Mouse (Mus musculus): Measurements from ENCODE around the gene Slc2a2. TPM values are rescaled to one million over a fixed set of nuclear protein-coding genes. Genes with fewer than 3 reads are reported as not detected.

The Slc2a2 gene
- polyA plus RNA-seq, 1 experiment from 2014 or later, result 0.04 TPM

DNA sequence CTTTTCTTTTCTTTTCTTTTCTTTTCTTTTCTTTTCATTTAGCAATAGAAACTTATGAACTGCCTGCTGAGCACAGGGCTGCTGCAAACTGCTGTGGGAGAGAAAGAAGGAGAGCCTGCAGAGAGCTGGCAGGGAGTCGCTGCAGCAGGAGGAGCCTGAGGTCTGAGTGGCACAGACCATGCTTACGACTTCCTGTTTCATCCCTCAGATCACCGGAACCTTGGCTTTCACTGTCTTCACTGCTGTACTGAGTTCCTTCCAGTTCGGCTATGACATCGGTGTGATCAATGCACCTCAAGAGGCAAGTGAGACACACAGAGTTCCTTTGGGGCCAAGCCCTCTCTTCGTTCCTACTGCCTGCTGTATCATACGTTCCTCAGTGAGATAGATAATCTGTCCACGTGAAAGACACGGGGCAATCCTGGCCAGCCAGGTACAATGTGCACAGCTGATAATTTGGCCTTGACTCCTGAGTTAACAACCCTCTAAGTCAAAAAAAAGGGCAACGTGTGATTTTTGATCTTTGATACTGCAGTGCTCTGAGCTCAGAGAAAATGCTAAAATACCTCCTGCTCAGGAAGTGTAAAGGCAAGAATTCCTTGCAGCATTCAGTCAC is 7.9 kb downstream of the Slc2a2 start:
- no peaks in the 10 kb centered on the region for H3K27me3 ChIP-seq
- H3K9ac ChIP-seq, result no peak overlapping the region
- H3K4me3 ChIP-seq, result no peak overlapping the region
- H3K27ac ChIP-seq, result no peak overlapping the region
- whole genome bisulfite sequencing, result 74% methylated on average over 10 of the region's 10 CpGs
- no peaks in the 10 kb centered on the region for H3K36me3 ChIP-seq
- no peak for ATAC-seq (ENCODE audit: low FRiP score)
- H3K4me2 ChIP-seq, result no peak overlapping the region
- no peaks in the 10 kb centered on the region for H3K4me1 ChIP-seq (replicated peaks)
- no peaks in the 10 kb centered on the region for H3K9me3 ChIP-seq

GRCm38 (mm10) chr3:28706736-28707135 is 9.0 kb downstream of the Slc2a2 start:
- Histone ChIP-seq H3K9ac (no peak overlapping the region), H3K27me3 (no peaks in the 10 kb centered on the region), H3K4me1 (replicated peaks) (no peaks in the 10 kb centered on the region), H3K4me2 (no peak overlapping the region), H3K27ac (no peak overlapping the region), H3K4me3 (no peak overlapping the region), H3K9me3 (no peaks in the 10 kb centered on the region), H3K36me3 (no peaks in the 10 kb centered on the region)
- WGBS, result 84% methylated on average over 4 of the region's 4 CpGs
- ATAC-seq (ENCODE audit: low FRiP score), result no peak

GRCm38 (mm10) chr3:28709740-28710139 is 12.0 kb downstream of the Slc2a2 start:
- Histone ChIP-seq H3K4me1 (replicated peaks) (no peaks in the 10 kb centered on the region), H3K4me2 (no peak overlapping the region), H3K9ac (no peak overlapping the region), H3K36me3 (no peaks in the 10 kb centered on the region), H3K9me3 (no peaks in the 10 kb centered on the region), H3K27me3 (no peaks in the 10 kb centered on the region), H3K27ac (no peak overlapping the region), H3K4me3 (no peak overlapping the region)
- 71% methylated on average over 1 of the region's 1 CpGs for WGBS
- no peak for ATAC-seq (ENCODE audit: low FRiP score)

DNA sequence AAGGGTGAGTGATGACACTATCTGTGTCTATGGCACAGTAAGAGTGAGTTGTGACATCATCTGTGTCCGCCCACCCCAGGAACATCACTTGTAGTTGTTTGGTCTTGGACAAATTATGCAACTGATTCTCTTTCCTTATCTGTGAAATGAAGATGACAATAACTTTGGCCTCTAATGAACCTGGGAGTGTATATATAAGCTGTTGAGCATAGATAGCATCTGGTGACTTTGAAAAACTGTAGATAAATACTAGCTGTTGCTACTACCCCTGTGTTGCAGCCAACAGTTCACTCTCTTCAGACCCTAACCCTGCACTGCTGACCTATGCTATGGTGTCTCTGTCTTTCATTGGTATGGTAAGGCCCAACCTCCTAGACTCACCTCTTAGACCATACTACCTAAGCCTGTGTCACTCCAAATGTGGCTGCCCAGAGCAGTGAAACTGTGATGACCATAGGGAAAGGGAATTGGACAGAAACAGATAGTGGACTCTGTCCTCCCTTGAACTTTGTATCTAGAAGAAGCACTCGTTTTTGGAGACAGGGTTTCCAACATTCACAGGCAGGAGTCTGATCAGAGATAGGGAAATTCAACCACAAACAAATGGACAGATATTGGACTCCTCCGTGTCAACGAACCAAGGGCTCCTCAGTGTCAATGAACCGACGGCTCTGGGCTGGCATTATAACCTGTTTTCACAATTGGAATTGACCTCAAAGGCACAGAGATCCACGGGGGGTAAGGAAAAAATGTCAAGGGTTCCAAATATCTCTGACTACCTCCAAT is 16.4 kb downstream of the Slc2a2 start:
- Histone ChIP-seq H3K27me3 (no peaks in the 10 kb centered on the region), H3K4me2 (no peak overlapping the region), H3K36me3 (no peaks in the 10 kb centered on the region), H3K9me3 (no peaks in the 10 kb centered on the region), H3K4me3 (no peak overlapping the region), H3K4me1 (replicated peaks) (no peaks in the 10 kb centered on the region), H3K9ac (no peak overlapping the region), H3K27ac (no peak overlapping the region)
- no peak for ATAC-seq (ENCODE audit: low FRiP score)
- whole genome bisulfite sequencing, result 82% methylated on average over 7 of the region's 7 CpGs

GRCm38 (mm10) chr3:28718521-28718920 is 20.8 kb downstream of the Slc2a2 start:
- 92% methylated on average over 2 of the region's 2 CpGs for WGBS
- ATAC-seq (ENCODE audit: low FRiP score), result no peak
- H3K36me3 ChIP-seq, result no peaks in the 10 kb centered on the region
- no peaks in the 10 kb centered on the region for H3K27me3 ChIP-seq
- no peaks in the 10 kb centered on the region for H3K9me3 ChIP-seq
- no peak overlapping the region for H3K27ac ChIP-seq
- no peak overlapping the region for H3K4me2 ChIP-seq
- no peaks in the 10 kb centered on the region for H3K4me1 ChIP-seq (replicated peaks)
- H3K9ac ChIP-seq, result no peak overlapping the region
- no peak overlapping the region for H3K4me3 ChIP-seq

DNA sequence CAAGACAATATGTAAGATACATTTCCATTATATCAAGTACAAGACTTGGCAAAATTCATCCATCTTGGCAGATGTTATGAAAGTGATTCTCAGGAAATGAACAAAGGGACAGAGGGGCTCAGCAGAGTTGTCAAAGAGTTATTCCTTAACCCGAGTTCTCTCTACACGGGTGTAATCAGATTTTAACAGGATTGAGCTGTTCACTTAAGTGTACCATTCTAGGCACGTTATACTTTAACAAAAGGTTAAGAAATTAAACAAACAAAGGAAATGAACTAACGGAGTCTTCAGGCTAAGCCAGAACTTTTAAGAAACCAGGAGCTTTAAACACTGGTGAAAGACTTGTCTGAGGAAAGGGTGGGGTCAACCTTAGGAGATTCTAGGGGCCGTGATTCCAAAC is 23.5 kb downstream of the Slc2a2 start:
- WGBS, result 77% methylated on average over 5 of the region's 5 CpGs
- no peaks in the 10 kb centered on the region for H3K27me3 ChIP-seq
- H3K4me3 ChIP-seq, result no peak overlapping the region
- no peak overlapping the region for H3K4me2 ChIP-seq
- ATAC-seq (ENCODE audit: low FRiP score), result no peak
- no peaks in the 10 kb centered on the region for H3K9me3 ChIP-seq
- H3K27ac ChIP-seq, result no peak overlapping the region
- H3K36me3 ChIP-seq, result no peaks in the 10 kb centered on the region
- H3K4me1 ChIP-seq (replicated peaks), result no peaks in the 10 kb centered on the region
- no peak overlapping the region for H3K9ac ChIP-seq

DNA sequence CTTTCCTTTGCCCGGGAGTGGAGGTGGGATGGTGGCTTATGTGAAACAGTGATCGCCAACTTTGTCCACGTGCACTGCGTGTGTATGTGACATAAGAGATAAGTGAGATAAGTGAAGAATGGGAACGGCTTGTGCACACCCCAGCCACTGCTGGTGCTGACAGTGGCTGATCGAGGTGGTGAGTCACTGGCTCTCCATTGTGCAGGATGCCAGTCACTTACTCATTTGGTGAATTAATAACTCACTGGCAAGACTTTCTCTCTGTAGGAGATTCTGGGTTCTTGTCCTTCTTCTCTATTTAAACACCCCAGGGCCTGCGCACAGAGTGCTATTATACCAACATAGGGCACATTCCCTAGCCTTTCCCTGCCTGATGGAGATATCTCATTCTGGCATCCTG is 24.1 kb downstream of the Slc2a2 start:
- 76% methylated on average over 7 of the region's 7 CpGs for WGBS

GRCm38 (mm10) chr3:28722531-28722930 is 24.8 kb downstream of the Slc2a2 start:
- H3K27ac ChIP-seq, result no peak overlapping the region
- no peaks in the 10 kb centered on the region for H3K9me3 ChIP-seq
- no peaks in the 10 kb centered on the region for H3K27me3 ChIP-seq
- H3K4me2 ChIP-seq, result no peak overlapping the region
- no peaks in the 10 kb centered on the region for H3K4me1 ChIP-seq (replicated peaks)
- no peaks in the 10 kb centered on the region for H3K36me3 ChIP-seq
- ATAC-seq (ENCODE audit: low FRiP score), result no peak
- H3K4me3 ChIP-seq, result no peak overlapping the region
- H3K9ac ChIP-seq, result no peak overlapping the region

More for the DNA sequence above, 24.1 kb downstream of the Slc2a2 start:
- no peaks in the 10 kb centered on the region for H3K36me3 ChIP-seq
- ATAC-seq (ENCODE audit: low FRiP score), result no peak
- H3K27me3 ChIP-seq, result no peaks in the 10 kb centered on the region
- H3K9ac ChIP-seq, result no peak overlapping the region
- H3K4me1 ChIP-seq (replicated peaks), result no peaks in the 10 kb centered on the region
- H3K4me3 ChIP-seq, result no peak overlapping the region
- H3K27ac ChIP-seq, result no peak overlapping the region
- H3K4me2 ChIP-seq, result no peak overlapping the region
- H3K9me3 ChIP-seq, result no peaks in the 10 kb centered on the region

DNA sequence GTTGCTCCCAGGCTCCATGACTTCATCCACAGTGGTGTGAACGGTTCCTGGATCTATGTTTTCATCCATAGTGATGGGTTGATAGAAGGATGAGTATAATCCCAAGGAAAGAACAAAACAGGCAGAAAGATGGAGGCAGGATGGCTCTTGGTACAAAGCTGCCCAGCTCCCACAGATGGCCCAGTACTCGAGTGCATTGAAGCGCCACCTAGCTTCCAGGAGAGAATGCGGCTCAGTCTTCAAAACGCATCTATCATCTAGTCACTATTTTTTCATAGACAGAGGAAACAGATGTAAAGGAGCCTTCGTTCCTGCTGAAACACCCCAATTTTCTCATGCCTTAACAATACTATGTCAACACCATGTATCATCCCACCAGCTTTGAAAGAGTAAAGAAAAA is 25.8 kb downstream of the Slc2a2 start:
- Histone ChIP-seq H3K27ac (no peak overlapping the region), H3K9ac (no peak overlapping the region), H3K36me3 (no peaks in the 10 kb centered on the region), H3K4me3 (no peak overlapping the region), H3K27me3 (no peaks in the 10 kb centered on the region), H3K4me2 (no peak overlapping the region), H3K9me3 (no peaks in the 10 kb centered on the region), H3K4me1 (replicated peaks) (no peaks in the 10 kb centered on the region)
- 72% methylated on average over 6 of the region's 6 CpGs for WGBS
- no peak for ATAC-seq (ENCODE audit: low FRiP score)

GRCm38 (mm10) chr3:28725203-28725602 is 27.5 kb downstream of the Slc2a2 start:
- Histone ChIP-seq H3K36me3 (no peaks in the 10 kb centered on the region), H3K4me1 (replicated peaks) (no peaks in the 10 kb centered on the region), H3K4me2 (no peak overlapping the region), H3K9ac (no peak overlapping the region), H3K9me3 (no peaks in the 10 kb centered on the region), H3K27me3 (no peaks in the 10 kb centered on the region), H3K4me3 (no peak overlapping the region), H3K27ac (no peak overlapping the region)
- WGBS, result 91% methylated on average over 13 of the region's 13 CpGs
- no peak for ATAC-seq (ENCODE audit: low FRiP score)

GRCm38 (mm10) chr3:28726356-28726755 is 28.7 kb downstream of the Slc2a2 start:
- Histone ChIP-seq H3K9me3 (no peaks in the 10 kb centered on the region), H3K36me3 (no peaks in the 10 kb centered on the region), H3K4me2 (no peak overlapping the region), H3K27me3 (no peaks in the 10 kb centered on the region), H3K9ac (no peak overlapping the region), H3K27ac (no peak overlapping the region), H3K4me3 (no peak overlapping the region), H3K4me1 (replicated peaks) (no peaks in the 10 kb centered on the region)
- 96% methylated on average over 7 of the region's 7 CpGs for WGBS
- ATAC-seq (ENCODE audit: low FRiP score), result no peak

GRCm38 (mm10) chr3:28734712-28735111 is 37.0 kb downstream of the Slc2a2 start:
- WGBS, result 73% methylated on average over 2 of the region's 2 CpGs
- Histone ChIP-seq H3K4me3 (no peak overlapping the region), H3K27me3 (no peaks in the 10 kb centered on the region), H3K9me3 (no peaks in the 10 kb centered on the region), H3K36me3 (no peaks in the 10 kb centered on the region), H3K4me2 (no peak overlapping the region), H3K27ac (no peak overlapping the region), H3K9ac (no peak overlapping the region), H3K4me1 (replicated peaks) (peaks cover 11% of the 10 kb centered on the region)
- ATAC-seq (ENCODE audit: low FRiP score), result no peak

DNA sequence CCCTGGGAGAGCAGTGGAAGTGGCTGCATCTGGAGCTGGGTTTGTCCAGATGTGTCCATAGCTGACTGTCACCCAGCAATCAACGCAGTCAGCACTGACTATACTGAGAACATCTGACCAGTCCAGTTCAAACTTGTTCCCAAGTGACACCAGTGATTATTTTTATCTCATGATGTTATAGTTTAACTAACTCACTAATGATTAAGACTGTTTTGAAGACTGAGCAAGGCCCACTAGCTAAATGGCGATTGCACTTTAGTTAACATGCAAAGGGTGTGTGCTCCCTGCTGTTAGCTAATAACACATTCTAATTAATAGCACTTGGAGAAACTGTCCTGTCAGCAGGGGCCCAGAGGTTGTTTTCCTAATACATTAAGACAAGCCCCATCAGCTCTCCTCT is 39.3 kb downstream of the Slc2a2 start:
- no peak overlapping the region for H3K4me3 ChIP-seq
- WGBS, result 32% methylated on average over 2 of the region's 2 CpGs
- H3K9ac ChIP-seq, result no peak overlapping the region
- no peaks in the 10 kb centered on the region for H3K27me3 ChIP-seq
- H3K9me3 ChIP-seq, result no peaks in the 10 kb centered on the region
- no peak overlapping the region for H3K27ac ChIP-seq
- H3K4me1 ChIP-seq (replicated peaks), result peaks cover 16% of the 10 kb centered on the region
- 0 out of 2 replicates have a peak, but pooled peaks have one; percentile 47 for ATAC-seq (ENCODE audit: low FRiP score)
- H3K4me2 ChIP-seq, result no peak overlapping the region
- no peaks in the 10 kb centered on the region for H3K36me3 ChIP-seq
